Mouse (Mus musculus) kidney, embryonic 14.5 days (tissue): Measurements from ENCODE around the gene Hacd2. TPM values are rescaled to one million over a fixed set of nuclear protein-coding genes. Genes with fewer than 3 reads are reported as not detected.

ENCODE experiments used
- ATAC-seq: fragments of 200-750 bp; cut with Nextera tagmentation; 2 replicates; pipeline ENCODE4 v1.8.0; 2017; ENCODE audit warnings: moderate number of reproducible peaks, mild to moderate bottlenecking, moderate TSS enrichment, moderate library complexity; ENCODE audit not compliant: low FRiP score, low TSS enrichment
- H3K27ac ChIP-seq: fragments of 300-500 bp; sonication (generic); 2 replicates; pipeline ENCODE4 v1.5.1; 2014; ENCODE audit warnings: low read depth, mild to moderate bottlenecking, low read length, moderate library complexity, mixed read lengths
- H3K27me3 ChIP-seq: fragments of 300-500 bp; sonication (generic); 2 replicates; pipeline ENCODE4 v1.6.1; 2014; ENCODE audit warnings: mild to moderate bottlenecking, low read length; ENCODE audit not compliant: control insufficient read depth, insufficient read depth
- H3K36me3 ChIP-seq: fragments of 300-500 bp; sonication (generic); 2 replicates; pipeline ENCODE4 v1.6.1; 2014; ENCODE audit warnings: low read length, mixed read lengths; ENCODE audit not compliant: control insufficient read depth, insufficient read depth
- H3K4me1 ChIP-seq: fragments of 300-500 bp; sonication (generic); 2 replicates; pipeline ENCODE4 v1.6.1; 2014; ENCODE audit warnings: low read length, mixed read lengths; ENCODE audit not compliant: control insufficient read depth, insufficient read depth
- H3K4me2 ChIP-seq: fragments of 300-500 bp; sonication (generic); replicated peaks from 2 replicates; pipeline ENCODE4 v1.6.1; 2014; ENCODE audit warnings: low read depth, mild to moderate bottlenecking, low read length
- H3K4me3 ChIP-seq: fragments of 300-500 bp; sonication (generic); 2 replicates; pipeline ENCODE4 v1.5.1; 2014; ENCODE audit warnings: mild to moderate bottlenecking, low read length
- H3K9ac ChIP-seq: fragments of 300-500 bp; sonication (generic); 2 replicates; pipeline ENCODE4 v1.6.1; 2014; ENCODE audit warnings: low read depth, mild to moderate bottlenecking, low read length, moderate library complexity
- H3K9me3 ChIP-seq: fragments of 300-500 bp; sonication (generic); 2 replicates; pipeline ENCODE4 v1.6.1; 2016; ENCODE audit warnings: low read length; ENCODE audit not compliant: control insufficient read depth
- WGBS: fragments of 180-500 bp; shearing (Covaris S2); extraction: QIAGEN DNeasy Blood & Tissue Kit; methylation state at CpG from one replicate; pipeline ENCODE4 v1.1.7; 2014; 5-methylcytosine and 5-hydroxymethylcytosine counted together
- polyA plus RNA-seq: library from polyadenylated mRNA; unstranded; fragments of >200 nt; fragmentation: Nextera tagmentation; extraction: Ambion mirVana; gene quantifications from 2 replicates; pipeline ENCODE4 v1.2.1, GENCODE M21; 2014

The Hacd2 gene
- polyA plus RNA-seq, 1 experiment from 2014 or later, result 51.4 TPM

DNA sequence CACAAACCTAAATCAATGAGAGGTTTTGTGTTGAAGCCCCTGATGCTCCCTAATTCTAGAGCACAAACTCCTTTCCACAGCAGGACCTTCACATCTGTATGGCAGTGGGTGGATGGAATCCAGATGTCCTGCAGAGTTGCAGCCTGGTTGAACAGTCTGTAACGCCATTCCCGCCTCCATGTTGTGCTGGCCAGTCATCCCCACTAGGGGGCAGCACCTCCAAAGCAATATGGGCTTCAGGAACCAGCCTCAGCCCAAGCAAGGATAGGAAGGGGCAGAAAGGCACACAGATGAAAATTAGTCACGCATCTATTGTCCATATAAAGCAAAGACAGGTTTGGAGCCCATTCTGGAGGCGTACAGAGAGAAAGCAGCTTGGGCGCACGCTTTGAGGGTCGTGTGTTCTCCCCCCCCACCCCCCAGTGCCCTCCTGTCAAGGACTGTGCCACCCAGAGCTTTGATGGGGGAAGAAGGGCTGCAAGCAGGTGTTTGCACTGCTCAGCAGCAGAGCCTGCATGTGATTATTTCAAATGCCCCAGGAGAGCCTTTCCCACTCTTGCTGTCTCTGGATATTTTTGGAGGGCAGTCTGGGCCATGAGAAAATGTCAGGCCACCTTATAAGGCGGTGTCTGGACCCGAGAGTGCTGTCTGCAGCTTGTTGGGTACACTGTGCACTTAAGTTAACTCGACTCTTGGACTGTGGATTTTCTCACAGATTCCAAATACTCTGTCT, 88.3 kb downstream of the Hacd2 start:
- Histone ChIP-seq H3K27ac (no peak overlapping the region), H3K4me3 (no peak overlapping the region), H3K36me3 (peaks cover 17% of the 10 kb centered on the region; the same call in 1 of the 2 replicates), H3K27me3 (no peaks in the 10 kb centered on the region), H3K4me2 (no peak overlapping the region), H3K9me3 (no peaks in the 10 kb centered on the region), H3K4me1 (no peaks in the 10 kb centered on the region), H3K9ac (no peak overlapping the region)
- WGBS, result 37% methylated on average over 10 of the region's 10 CpGs
- peak; percentile 84 for ATAC-seq

GRCm38 (mm10) chr16:35111143-35111620, 89.0 kb downstream of the Hacd2 start:
- WGBS, result 74% methylated on average over 8 of the region's 8 CpGs
- Histone ChIP-seq H3K9me3 (no peaks in the 10 kb centered on the region), H3K4me1 (no peaks in the 10 kb centered on the region), H3K36me3 (peaks cover 17% of the 10 kb centered on the region; the same call in 1 of the 2 replicates), H3K4me2 (no peak overlapping the region), H3K27me3 (no peaks in the 10 kb centered on the region), H3K4me3 (no peak overlapping the region), H3K9ac (no peak overlapping the region), H3K27ac (no peak overlapping the region)
- ATAC-seq, result no peak

DNA sequence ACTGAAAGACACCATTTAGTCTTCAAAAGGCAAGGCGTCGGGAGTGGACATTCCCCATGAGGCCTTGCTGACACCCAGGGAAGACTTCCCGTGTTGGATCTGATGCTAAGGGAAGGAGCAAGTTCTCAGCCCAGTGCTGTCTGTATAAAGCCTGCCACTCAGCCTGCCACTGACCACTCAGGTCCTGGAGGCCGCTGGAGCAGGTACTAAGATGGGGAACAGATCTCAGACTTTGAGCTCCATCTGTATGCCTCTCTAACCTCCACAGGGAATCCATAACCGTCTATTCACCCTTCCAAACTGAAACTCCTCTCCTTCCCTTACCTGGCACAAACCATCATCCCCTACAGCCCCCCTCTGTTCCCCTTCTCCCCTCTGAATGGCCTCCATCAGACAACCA, 91.3 kb downstream of the Hacd2 start:
- H3K4me1 ChIP-seq, result no peaks in the 10 kb centered on the region
- ATAC-seq, result no peak
- no peak overlapping the region for H3K27ac ChIP-seq
- no peaks in the 10 kb centered on the region for H3K27me3 ChIP-seq
- no peaks in the 10 kb centered on the region for H3K36me3 ChIP-seq
- H3K4me3 ChIP-seq, result no peak overlapping the region
- no peaks in the 10 kb centered on the region for H3K9me3 ChIP-seq
- H3K4me2 ChIP-seq, result no peak overlapping the region
- WGBS, result 89% methylated on average over 5 of the region's 5 CpGs
- H3K9ac ChIP-seq, result no peak overlapping the region

GRCm38 (mm10) chr16:35116328-35116956, 94.2 kb downstream of the Hacd2 start:
- 79% methylated on average over 7 of the region's 7 CpGs for WGBS
- H3K27ac ChIP-seq, result no peak overlapping the region
- H3K9me3 ChIP-seq, result no peaks in the 10 kb centered on the region
- H3K4me1 ChIP-seq, result no peaks in the 10 kb centered on the region
- ATAC-seq, result no peak
- no peaks in the 10 kb centered on the region for H3K27me3 ChIP-seq
- H3K9ac ChIP-seq, result no peak overlapping the region
- H3K4me3 ChIP-seq, result no peak overlapping the region
- no peak overlapping the region for H3K4me2 ChIP-seq
- no peaks in the 10 kb centered on the region for H3K36me3 ChIP-seq

GRCm38 (mm10) chr16:35117436-35117835, 95.2 kb downstream of the Hacd2 start:
- Histone ChIP-seq H3K4me3 (no peak overlapping the region), H3K4me2 (no peak overlapping the region), H3K9ac (no peak overlapping the region), H3K27me3 (no peaks in the 10 kb centered on the region), H3K9me3 (no peaks in the 10 kb centered on the region), H3K4me1 (no peaks in the 10 kb centered on the region), H3K27ac (no peak overlapping the region), H3K36me3 (no peaks in the 10 kb centered on the region)
- 61% methylated on average over 7 of the region's 7 CpGs for WGBS
- ATAC-seq, result no peak

DNA sequence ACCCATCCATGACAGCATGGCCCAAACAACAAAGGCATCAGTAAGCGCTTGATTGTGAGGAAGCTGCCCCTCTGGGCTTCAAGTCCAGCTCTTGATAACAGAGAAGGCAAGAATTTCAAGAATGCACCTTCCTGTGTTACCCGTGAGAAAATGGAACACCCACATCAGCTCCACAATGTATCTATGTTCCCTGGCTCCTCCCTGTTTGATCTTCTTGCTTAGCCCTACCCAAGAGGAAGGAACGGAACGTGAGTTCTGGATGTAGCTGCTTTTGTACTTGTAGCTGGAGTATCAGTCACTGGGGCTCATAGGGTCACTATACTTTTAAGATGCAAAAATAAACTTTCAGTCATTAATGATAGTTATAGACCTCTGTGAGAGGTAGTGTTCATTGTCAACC, 98.4 kb downstream of the Hacd2 start:
- no peaks in the 10 kb centered on the region for H3K27me3 ChIP-seq
- H3K4me2 ChIP-seq, result no peak overlapping the region
- no peaks in the 10 kb centered on the region for H3K4me1 ChIP-seq
- no peak for ATAC-seq
- no peak overlapping the region for H3K27ac ChIP-seq
- H3K9ac ChIP-seq, result no peak overlapping the region
- H3K9me3 ChIP-seq, result no peaks in the 10 kb centered on the region
- WGBS, result 75% methylated on average over 4 of the region's 4 CpGs
- no peak overlapping the region for H3K4me3 ChIP-seq
- H3K36me3 ChIP-seq, result no peaks in the 10 kb centered on the region

GRCm38 (mm10) chr16:35127270-35127669, 105.0 kb downstream of the Hacd2 start:
- no peak overlapping the region for H3K9ac ChIP-seq
- no peaks in the 10 kb centered on the region for H3K36me3 ChIP-seq
- H3K9me3 ChIP-seq, result no peaks in the 10 kb centered on the region
- no peak overlapping the region for H3K4me2 ChIP-seq
- H3K27me3 ChIP-seq, result no peaks in the 10 kb centered on the region
- WGBS, result 89% methylated on average over 5 of the region's 5 CpGs
- ATAC-seq, result no peak
- no peak overlapping the region for H3K27ac ChIP-seq
- H3K4me3 ChIP-seq, result no peak overlapping the region
- no peaks in the 10 kb centered on the region for H3K4me1 ChIP-seq

- Histone ChIP-seq H3K36me3 (no peaks in the 10 kb centered on the region), H3K4me2 (no peak overlapping the region), H3K9me3 (no peaks in the 10 kb centered on the region), H3K27me3 (no peaks in the 10 kb centered on the region), H3K9ac (no peak overlapping the region), H3K27ac (no peak overlapping the region), H3K4me3 (no peak overlapping the region), H3K4me1 (no peaks in the 10 kb centered on the region)
- 74% methylated on average over 3 of the region's 3 CpGs for WGBS
- no peak for ATAC-seq
Observed at GRCm38 (mm10) chr16:35130172-35130571, 107.9 kb downstream of the Hacd2 start.

DNA sequence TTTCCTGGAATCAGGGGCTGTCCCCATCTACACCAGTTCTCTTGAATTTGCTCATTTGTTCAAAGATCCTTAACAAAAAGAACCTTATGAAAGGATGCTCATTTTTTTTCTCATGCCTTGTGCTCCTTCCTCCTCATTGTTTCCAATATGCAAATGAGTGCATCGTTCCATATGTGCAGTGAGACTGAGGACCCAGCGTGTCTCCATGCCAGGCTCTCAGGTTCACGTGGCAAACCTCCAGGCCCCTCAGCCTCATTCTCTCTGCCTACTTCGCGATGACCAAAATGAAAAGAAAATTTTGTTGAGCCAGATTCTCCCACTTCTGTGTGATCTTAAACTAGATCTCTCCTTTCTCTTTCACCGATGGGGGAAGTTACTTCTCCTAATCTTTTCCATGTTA, 117.2 kb downstream of the Hacd2 start:
- Histone ChIP-seq H3K4me2 (no peak overlapping the region), H3K36me3 (no peaks in the 10 kb centered on the region), H3K9me3 (no peaks in the 10 kb centered on the region), H3K9ac (no peak overlapping the region), H3K4me1 (no peaks in the 10 kb centered on the region), H3K4me3 (no peak overlapping the region), H3K27me3 (no peaks in the 10 kb centered on the region), H3K27ac (no peak overlapping the region)
- ATAC-seq, result no peak
- 90% methylated on average over 6 of the region's 6 CpGs for WGBS
